Mouse (Mus musculus): ENCODE results near the gene Kif5a.

Gene Kif5a

GRCm38 (mm10) chr10:127218339-127218738, 44.8 kb downstream of the Kif5a start:
- CTCF ChIA-PET: no interaction called here

- CTCF ChIA-PET: interaction anchor here (0.5 kb wide), 1 partner anchor 529 kb away, joined by 3 read pairs; no protein-coding TSS in a partner anchor
These were observed 46.0 kb downstream of the Kif5a start for GRCm38 (mm10) chr10:127217177-127217576.

GRCm38 (mm10) chr10:127216456-127216855, 46.7 kb downstream of the Kif5a start:
- CTCF ChIA-PET: no interaction called here

GRCm38 (mm10) chr10:127214422-127214803, 48.7 kb downstream of the Kif5a start:
- CTCF ChIA-PET: interaction anchor here (0.8 kb wide), 1 partner anchor 823 kb away, joined by 3 read pairs; no protein-coding TSS in a partner anchor

- CTCF ChIA-PET: interaction anchor here (0.6 to 0.8 kb wide), 2 partner anchors 144 to 824 kb away, joined by 3 to 5 read pairs; partner anchors contain the start of gene Tspan31
These were observed 49.3 kb downstream of the Kif5a start for GRCm38 (mm10) chr10:127213704-127214421.

- CTCF ChIA-PET: interaction anchor here (0.6 kb wide), 2 partner anchors 129 to 143 kb away, joined by 3 to 5 read pairs; partner anchors contain the start of genes Gli1 and Tspan31
These were observed 49.9 kb downstream of the Kif5a start for GRCm38 (mm10) chr10:127213272-127213671.

GRCm38 (mm10) chr10:127211414-127211854, 51.7 kb downstream of the Kif5a start, which contains the start of gene Pip4k2c:
Gene Pip4k2c (minus strand): TSS chr10:127211585.
- CTCF ChIA-PET: no interaction called here

- CTCF ChIA-PET: no interaction called here
These were observed 52.2 kb downstream of the Kif5a start for GRCm38 (mm10) chr10:127210961-127211405.

- CTCF ChIA-PET: interaction anchor here (0.7 to 0.9 kb wide), 2 partner anchors 132 to 423 kb away, joined by 3 to 12 read pairs; no protein-coding TSS in a partner anchor
These were observed 53.1 kb downstream of the Kif5a start for GRCm38 (mm10) chr10:127209928-127210570.

GRCm38 (mm10) chr10:127208921-127209320, 54.2 kb downstream of the Kif5a start:
- CTCF ChIA-PET: interaction anchor here (0.5 kb wide), 1 partner anchor 788 kb away, joined by 13 read pairs; no protein-coding TSS in a partner anchor

GRCm38 (mm10) chr10:127205373-127205772, 57.8 kb downstream of the Kif5a start:
- CTCF ChIA-PET: no interaction called here

GRCm38 (mm10) chr10:127204589-127204988, 58.6 kb downstream of the Kif5a start:
- CTCF ChIA-PET: no interaction called here

- CTCF ChIA-PET: no interaction called here
These were observed 60.0 kb downstream of the Kif5a start for GRCm38 (mm10) chr10:127203106-127203505.

GRCm38 (mm10) chr10:127200279-127200678, 62.9 kb downstream of the Kif5a start:
- CTCF ChIA-PET: no interaction called here

- CTCF ChIA-PET: no interaction called here
These were observed 63.7 kb downstream of the Kif5a start for GRCm38 (mm10) chr10:127199474-127199873.

GRCm38 (mm10) chr10:127199068-127199467, 64.1 kb downstream of the Kif5a start:
- CTCF ChIA-PET: no interaction called here

GRCm38 (mm10) chr10:127198492-127198891, 64.7 kb downstream of the Kif5a start:
- CTCF ChIA-PET: no interaction called here

GRCm38 (mm10) chr10:127197505-127198110, 65.5 kb downstream of the Kif5a start:
- CTCF ChIA-PET: no interaction called here

- CTCF ChIA-PET: no interaction called here
These were observed 66.0 kb downstream of the Kif5a start for GRCm38 (mm10) chr10:127197104-127197503.

GRCm38 (mm10) chr10:127196392-127196791, 66.8 kb downstream of the Kif5a start:
- CTCF ChIA-PET: interaction anchor here (0.6 kb wide), 1 partner anchor 67 kb away, joined by 5 read pairs; no protein-coding TSS in a partner anchor

- CTCF ChIA-PET: no interaction called here
These were observed 67.6 kb downstream of the Kif5a start, which contains the start of gene Dtx3 for GRCm38 (mm10) chr10:127195328-127196129. Gene Dtx3 (minus strand): TSS chr10:127195728.

All from spleen, embryonic (tissue).